Mouse (Mus musculus) forelimb bud, embryonic 11.5 days (tissue): ENCODE measurements around the gene Garem2.
"Not testable (repeated sequence)": the region's sequence is repeated elsewhere in the genome, so short reads cannot be mapped to it uniquely, and the experiment has no call there.

Experiments
- DNase-seq: peaks from one replicate; pipeline ENCODE4 v3.0.0-alpha.2; 2012; ENCODE audit warnings: low read depth, low spot score

Gene Garem2

DNA sequence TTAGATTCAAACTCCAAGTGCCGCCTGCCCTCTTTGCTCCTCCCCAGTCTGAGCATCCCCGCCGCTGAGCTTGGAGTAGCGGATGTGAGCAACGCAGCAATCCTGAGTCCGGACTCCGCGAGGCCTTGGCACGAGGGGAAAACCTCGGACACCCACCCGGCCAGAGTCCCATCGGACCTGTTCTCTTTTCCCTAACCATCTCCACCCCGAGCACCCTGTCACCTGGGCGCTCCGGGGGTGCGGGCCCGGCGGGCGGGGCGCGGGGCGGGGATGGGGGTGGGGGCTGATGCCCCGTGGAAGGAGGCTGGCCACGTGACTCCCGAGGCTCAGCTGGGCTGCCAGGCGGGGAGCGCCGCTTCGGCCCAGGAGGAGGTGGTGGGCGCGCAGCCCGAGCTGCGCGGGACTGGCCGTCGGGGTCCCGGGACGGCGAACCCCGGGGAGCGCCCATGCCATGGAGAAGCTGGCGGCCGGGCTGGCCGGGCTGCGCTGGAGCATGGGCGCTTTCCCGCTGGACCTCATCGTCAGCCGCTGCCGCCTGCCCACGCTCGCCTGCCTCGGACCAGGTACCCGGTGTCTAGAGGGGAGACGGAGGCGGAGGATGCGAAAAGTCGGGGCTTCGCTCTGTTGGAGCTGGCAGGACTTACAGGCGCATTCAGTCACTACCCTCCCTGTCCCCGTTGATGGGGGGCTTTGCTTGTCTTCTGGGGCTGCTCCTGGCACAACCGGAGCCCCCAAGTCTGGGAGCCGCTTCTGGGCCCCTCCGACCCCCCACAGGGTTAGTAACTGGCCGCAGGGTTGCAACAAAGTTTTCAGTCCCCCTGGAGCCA is at the start of gene Garem2:
Gene Garem2, plus strand, starts transcription at position 321 of the 827 bp plus-strand sequence.
- DNase-seq: no peak

DNA sequence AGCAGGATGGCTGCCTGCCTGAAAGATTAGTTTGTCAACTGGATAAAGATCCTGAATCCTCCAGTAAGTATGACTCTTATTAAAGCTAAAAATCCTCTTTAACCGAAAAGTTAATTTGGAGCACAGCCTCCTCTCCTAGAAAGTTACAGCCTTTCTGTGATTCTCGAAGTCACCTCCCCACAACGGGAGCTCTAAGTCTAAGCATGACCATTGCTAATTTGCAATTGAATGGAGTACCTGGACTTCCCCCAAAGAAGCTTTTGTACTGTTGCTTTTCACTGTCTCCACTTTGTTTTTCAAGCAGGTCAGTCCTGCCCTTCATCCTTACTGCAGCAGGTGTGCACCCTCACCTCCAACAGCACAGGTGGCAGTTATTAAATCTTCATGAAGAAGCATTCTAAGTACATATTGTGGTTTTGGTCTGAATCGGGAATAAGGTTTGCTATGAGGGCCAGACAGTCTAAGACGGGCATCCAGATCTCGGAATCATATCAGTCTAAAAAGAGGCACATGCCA is 46.7 kb upstream of the Garem2 start:
- DNase-seq: no peak

DNA sequence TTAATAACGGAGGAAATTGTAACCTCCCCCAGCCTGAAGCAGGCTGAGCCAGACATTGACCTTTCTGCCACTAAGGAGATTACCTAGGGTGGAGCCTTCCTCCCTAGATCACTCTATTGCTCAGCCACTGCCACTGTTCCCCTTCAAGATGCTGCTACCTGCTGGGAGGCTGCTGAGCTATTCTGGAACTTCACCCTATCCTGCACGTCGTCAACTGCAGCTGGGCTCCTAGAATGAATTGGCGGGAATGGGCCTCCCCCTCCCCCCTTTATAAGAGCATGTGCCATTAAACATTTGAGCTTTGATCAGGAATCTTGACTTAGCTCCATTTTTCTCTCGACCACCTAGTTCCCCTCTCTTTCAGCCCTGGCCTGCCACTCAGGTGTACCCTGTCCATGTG is 45.4 kb upstream of the Garem2 start:
- DNase-seq: not testable (repeated sequence)

DNA sequence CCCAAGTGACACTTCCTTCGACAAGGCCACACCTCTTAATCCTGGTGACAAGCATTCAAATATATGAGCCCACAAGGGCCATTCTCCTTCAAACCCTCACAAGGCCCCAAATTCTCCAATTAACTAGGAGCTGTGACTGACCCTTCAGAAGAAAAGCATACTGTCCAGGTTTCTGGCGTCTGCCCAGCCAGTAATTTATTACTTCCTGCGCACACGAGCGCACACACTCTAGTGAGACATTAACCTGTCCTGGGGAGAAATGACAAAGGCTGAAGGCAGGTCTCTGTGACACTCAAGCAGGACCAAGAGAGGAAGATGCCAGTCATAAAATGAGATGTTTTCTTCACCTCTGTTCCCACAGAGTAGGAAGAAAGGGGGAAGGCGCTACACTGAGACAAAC is 37.2 kb upstream of the Garem2 start:
- no peak for DNase-seq

DNA sequence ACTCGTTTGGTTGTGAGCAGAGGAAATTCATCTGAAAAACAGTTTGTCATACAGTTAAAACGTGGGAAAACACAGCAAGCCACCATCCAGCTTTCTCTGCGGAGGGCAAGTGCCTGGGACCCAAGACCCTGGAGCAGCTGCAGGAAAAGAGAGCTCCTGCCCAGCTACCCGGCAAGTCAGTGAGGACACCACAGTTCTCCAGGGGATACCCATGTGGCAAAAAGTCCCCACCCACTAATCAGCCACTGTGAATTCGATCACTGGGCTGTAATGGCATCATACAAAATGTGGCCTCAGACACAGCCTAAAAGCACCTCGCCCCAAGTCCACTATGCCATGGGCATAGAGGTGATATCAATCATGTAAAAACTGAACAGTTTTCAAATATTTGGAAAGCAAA is 33.3 kb upstream of the Garem2 start:
- no peak for DNase-seq

DNA sequence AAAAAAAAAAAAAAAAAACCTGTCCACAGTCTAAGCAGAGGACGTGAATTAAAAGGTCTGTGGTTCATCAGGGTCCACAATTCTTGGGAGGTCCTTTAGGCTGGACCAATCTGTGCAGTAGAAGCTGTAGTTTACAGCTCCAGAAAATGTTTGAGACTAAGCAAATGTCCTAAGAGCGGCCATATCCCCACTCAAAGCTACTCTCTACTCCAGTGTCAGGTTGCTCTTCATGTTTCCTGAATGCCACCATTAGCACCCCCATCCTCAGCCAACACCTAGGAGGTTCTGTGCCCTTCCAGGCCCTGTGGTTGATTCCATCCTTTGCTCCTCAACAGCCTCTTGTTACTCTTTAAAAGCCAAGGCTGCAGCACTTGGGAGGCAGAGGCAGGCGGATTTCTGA is 32.6 kb upstream of the Garem2 start:
- DNase-seq: no peak

DNA sequence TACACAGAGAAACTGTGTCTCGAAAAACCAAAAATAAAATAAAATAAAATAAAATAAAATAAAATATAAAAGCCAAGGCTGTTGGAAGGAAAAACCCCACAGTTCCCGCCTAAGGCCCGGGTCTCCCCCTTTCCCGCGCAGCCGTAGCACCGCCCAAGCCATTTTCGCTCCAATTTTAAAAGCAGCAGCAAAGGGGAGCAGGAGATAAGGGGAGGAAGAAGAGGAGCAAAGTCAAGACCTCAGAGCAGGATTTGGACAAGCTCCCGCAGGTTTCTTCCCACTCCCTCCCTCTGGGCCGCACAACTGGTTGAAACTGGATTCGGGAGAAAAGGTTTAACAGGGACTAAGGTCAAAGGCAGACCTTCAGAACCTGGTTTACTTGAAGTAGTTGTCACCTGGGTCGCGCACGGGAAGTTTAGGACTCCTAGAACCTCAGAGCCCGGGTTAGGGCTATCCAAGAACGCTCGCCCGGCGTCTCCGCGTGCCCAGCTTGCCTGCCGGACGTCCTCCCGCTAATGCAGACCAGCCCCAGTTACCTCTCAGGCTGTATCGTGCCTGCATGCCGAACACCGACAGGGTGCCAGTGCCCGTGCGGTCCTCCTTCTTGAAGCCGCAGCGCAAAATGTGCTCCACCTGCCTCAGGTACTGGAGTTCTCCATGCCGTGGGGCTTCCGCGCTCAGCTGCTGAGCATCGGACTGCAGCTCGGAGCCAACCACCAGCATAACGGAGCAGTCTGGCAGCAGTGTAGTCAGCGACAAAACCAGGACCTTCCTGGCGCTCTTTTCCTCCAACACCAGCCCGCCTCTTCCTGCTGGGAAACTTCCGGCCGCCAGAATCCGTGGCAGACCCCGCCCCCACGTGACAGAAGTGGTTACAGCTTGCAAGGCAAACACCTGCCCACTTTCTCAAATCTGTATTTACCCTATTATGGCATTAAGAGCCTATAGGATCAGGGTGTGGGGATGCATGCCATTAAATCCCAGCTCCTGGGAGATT is 31.8 kb upstream of the Garem2 start, which contains the start of gene Tyms:
Gene Tyms, minus strand, starts transcription at position 793 of the 997 bp plus-strand sequence.
- DNase-seq: peak; percentile 82

DNA sequence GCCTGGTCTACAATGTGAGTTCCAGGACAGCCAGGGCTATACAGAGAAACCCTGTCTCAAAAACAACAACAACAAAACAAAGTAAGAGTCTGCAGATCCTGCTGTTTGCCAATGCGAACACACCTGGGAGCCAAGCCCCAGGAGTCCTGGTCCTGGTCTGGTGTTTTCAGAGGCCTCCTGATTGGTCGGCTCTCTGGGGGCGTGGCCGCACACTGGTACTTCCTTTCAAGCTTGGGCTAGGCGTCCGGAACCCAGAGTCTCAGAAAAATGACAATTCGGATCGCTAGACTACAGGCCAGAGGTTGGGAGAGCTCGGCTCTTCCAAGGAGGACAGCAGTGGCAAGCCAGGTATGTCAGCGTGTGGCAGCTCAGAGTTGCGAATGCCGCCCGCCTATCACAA is 12.3 kb upstream of the Garem2 start:
- DNase-seq: no peak

DNA sequence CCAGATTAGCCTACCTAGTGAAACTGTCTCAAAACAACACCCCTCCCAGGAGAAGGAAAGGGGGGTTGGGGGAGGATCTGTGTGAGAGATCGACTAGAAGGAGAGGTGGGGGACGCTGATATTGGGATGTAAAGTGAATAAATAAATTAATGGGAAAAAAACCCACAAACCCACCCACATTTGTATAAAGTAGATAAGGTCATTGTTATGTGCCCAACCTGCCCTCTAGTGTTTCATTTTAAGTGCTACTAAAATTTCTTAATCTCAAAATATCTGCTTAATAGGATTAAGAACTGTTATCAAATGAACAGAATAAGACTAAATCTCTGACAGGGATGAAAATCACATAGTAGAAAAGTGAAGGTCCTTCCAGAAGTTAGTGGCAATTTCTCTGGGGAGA is 10.6 kb upstream of the Garem2 start:
- DNase-seq: no peak

DNA sequence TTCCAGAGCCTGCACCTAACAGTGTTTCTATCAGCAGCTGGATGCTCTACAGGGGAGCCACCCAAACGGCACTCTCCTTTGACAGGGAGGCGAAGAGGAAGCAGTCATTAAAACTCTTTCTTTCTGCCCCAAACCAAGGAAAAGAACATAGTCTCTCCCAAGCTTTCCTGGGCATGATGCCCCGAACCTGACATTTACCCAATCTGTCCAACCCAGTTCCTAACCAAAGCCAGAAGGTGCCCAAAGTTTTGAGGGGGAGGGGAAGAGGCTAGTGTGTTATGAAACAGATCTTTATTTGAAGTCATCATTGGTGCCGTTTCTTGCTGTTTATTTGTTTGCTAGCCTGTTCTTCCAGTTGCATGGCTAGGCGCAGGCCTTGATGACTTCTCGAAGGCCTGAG is 9.2 kb upstream of the Garem2 start:
- DNase-seq: no peak

DNA sequence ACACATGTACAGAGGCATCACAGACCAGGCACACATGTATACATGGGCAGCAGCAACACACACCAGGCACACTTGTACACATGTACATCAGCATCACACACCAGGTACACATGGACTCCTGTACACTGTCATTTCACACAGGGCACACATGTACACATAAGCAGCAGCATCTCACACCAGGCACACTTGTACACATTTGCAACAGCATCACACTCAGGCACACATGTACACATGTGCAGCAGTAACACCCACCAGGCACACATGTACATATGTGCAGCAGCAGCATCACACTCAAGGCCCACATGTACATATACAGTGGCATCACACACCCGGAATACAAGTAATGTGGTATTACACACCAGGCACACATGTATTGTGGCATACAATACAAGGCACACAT is 6.7 kb upstream of the Garem2 start:
- DNase-seq: no peak

DNA sequence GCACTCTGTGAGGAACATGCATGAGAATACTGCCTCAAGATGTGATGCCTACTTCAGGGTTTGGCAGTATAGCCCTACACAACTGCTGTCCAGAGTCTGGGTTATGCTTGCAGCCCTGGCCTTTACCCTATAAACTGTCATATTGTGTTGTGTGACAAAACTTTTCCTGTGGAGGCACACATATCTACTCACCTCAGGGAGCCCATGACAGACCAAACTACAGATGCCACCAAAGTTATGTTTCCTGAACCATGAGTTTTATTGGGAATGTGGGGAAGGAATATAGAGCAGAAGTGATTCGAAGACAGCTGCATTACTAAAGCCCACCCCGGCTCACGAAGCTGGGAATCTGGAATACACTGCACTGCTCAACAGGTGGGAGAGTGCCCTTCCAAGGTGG is 1.6 kb upstream of the Garem2 start:
- no peak for DNase-seq

DNA sequence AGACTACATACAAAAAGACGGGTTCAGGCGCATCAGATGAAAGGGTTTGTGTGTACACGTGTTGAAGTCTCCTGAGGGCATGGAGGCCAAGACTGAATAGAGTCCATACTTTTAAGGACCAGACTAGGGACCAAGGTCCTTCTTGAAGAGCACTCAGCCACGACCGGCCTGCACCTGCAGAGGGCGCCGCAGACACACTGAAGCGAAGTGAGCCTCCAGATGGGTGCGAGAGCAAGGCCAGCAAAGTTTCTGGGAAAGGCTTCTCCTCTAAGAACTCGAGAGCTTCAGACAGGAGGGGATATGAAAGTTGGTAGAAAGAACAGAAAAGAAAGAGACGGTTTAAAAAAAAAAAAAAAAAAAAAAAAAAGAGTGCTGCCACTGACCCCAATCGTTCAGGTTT is 622 bp upstream of the Garem2 start:
- peak; percentile 46 for DNase-seq

DNA sequence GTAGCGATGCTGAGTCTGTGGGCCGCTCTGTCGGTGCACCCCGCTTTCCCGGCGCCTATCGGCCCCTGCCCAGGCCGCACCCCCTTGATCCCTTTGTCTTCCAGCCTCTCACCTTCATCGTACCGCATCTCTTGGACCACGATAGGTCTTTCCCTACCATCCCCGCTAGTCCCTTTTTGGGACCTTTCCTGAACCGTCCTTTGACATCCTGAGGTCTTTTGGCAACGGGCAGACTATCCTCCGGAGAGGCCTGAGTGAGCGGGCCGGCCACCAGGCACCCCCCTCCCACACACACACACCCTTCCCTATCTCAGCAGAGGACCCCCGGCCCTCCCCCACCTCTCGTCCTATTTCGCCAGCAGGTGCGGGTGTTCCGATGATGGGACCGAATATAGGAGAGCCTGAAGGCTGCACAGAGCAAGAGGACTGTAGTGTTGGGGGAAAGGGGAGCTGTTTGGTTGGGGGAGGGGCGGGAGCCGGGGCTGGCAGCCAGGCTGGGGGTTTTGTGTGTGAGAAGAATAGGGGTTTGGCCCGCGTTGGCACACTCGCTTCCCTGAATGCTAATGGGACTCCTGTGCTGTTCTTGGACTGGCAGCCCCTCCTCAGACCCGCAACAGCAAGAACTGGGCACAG is 823 bp downstream of the Garem2 start, which contains the start of gene 3110082J24Rik:
Gene 3110082J24Rik, minus strand, starts transcription at position 419 of the 633 bp plus-strand sequence.
- DNase-seq: no peak

DNA sequence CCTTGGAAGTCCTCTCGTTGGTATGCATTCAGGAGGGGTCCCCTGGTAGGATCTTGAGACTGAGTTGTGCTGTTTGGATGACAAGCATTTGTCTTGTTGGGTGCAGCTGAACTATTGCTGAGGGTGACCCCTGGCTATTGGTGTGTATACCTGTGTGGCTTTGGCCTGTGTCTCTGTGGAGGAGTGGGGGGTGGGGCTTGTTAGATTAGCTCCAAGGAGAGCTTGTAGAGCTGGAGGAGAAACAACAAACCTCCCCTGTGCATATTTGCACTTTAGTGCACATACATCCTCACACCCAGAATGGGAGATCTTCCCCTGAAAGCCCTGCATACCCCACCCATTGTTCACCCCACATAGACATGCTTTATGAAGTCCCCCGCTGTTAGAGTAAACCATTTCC is 1.8 kb downstream of the Garem2 start:
- no peak for DNase-seq

DNA sequence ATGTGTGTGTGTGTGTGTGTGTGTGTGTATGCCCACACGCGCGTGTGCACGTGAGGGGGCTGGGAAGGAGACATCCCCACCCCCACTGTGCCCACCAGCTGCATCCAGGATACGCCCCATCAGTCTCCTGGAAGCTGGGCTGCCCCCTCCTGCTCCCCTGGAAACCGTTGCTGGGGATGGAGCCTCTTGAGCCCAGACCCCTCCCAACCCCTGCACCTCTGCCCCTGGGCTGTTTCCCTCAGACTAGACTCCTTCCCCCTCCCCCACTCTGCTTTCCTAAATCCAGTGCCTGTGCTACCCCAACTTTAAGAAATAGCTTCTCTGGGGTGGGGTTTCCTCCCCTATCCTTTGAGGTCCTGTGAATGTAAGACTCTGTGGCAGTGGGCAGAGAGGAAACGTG is 2.2 kb downstream of the Garem2 start:
- DNase-seq: no peak

DNA sequence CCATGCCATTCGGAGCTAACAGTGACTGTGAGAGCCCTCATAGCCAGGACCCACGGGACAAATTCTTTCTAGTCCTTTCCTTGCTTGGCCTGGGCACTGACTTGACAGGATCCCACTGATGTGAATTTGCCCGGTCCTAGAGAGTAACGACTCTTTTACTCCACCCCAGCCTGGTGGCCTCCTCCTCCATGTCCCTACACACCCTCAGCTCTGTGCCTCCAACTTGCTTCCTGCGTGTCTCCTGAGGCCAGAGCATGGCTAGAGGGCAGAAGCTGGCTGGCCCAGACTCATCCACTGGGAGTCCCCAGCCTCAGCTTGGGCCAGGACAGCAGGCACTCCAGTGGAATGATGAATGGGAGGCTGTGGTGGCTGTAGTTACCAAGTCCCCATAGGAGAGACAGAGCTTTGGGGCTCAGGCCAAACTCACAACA is 2.7 kb downstream of the Garem2 start:
- no peak for DNase-seq

DNA sequence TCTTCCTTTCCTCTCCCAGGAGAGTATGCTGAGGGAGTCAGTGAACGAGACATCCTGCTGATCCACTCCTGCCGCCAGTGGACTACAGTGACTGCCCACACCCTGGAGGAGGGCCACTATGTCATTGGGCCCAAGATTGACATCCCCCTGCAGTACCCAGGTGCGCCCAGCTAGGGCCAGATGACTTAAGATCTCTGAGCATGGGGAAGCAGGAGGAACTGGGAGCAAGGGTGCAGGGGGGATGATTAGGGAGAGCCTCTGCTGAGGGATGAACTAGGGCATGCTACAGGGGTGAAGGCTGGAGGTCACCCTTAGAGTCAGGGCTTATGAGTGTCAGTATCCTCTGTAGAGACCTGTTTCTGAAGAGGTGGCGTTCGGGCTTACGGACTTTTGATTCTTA is 3.3 kb downstream of the Garem2 start:
- DNase-seq: no peak

DNA sequence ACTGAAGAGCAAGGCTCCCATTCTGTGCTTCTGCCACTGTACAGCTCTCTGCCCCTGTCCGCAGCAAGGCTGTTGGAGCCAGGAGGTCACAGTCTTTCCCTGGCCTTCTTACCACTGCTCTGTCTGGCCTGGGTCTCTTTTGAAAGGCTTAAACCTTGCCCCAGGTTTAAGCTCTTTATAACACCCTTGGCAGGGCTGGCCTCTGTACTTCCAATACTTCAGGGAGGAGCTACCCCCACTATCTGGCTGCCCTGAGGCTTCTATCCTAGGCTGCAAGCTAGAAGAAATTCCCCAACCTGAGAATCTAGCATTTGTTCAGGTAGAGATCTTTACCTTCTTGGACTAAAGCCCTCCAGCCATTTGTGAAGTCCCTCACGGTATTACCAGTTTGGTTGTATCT is 4.9 kb downstream of the Garem2 start:
- DNase-seq: no peak

DNA sequence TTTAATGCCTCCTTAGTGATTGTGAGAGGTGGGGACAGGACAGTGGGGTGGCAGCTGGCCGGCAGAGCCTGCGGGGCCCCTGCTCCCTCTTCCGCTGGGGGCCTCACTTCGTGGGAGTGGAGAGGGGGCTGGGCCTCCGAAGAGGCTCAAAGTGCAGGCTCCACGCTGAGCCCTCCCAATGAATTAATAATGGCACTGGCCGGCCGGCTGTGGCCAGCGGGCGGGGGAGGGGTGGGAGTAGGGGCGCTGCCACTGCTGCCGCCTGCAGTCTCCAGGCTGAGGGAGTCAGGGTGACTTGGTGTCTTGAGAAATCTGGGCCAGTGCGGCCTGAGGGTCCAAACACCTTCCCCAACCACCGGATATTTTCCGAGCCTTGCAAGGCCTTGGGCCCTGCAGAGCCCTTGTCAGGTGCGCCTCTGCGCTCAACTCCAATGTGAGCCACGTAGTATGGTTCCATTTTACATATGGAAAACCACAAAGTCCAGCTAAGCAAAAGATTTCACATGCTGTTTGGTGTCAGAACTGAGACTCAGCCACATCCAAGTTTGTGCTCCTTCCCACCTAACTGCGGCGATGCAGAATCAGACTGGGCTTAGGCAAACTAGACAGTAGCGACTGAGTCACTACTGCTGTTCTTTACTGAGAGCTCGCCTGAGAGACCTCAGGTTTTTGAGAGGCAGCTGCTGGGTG is 5.6 kb downstream of the Garem2 start:
- no peak for DNase-seq

DNA sequence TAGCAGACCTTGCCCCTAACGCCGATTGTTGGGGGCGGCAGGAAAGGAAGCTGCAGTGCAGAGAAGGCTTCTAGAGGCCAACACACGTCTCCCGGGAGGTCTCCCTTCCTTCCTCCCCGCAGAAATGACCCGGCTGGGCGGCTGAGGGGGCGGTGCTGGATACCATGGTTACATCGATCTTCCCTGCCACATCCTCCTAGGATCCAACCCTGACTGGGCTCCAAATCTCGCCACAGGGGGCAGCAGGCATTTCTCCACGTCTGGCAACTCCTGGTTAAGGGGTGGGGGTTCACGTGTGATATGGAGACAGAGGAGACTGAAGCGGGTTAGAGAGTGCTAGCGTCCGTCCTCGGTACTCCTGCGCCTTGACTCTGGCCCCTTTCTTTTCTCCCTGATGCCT is 6.2 kb downstream of the Garem2 start:
- DNase-seq: peak; percentile 56
